Mouse (Mus musculus): ENCODE measurements around the gene Aqp12. TPM values are rescaled to one million over a fixed set of nuclear protein-coding genes. Genes with fewer than 3 reads are reported as not detected.

Gene Aqp12
- total and polyA plus RNA-seq, 3 experiments, result not detected

DNA sequence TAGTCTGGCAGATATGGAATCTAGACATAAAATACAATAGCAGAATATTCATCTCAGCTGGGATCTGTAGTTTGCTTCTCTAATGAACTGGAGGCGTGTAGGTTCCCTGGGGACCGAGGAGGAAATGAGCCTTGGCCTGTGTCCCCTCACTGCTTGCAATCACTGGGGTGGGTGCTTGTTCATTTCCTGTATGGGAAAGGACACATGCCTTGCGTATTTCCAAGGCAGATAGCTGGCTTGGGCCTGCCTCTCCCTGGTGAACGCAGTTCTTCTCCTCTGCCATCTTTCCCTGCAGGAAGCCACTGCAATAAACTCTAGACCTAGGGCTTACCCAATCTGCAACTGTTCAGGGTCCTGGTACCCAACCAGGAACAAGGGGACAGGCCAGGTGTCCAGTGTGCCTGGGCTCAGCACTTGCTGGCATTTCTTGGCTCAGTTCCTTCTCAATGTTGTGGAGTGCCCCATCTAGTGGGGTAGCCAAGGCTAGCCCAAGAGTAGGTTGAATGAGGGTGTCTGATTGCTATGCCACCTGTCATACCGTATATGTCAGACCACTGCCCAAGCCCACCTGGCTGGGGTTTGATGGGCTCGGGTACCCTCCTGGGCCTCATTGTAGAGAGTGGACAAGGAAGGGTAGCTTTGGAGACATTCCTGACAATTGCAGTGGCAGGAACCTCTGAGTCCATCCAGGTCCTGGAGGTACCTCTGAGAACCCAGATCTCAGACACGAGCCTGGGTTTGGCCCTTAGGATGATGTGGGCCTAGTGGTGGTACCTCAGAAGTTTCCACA lies 24.9 kb upstream of the Aqp12 start:
- Histone ChIP-seq H3K27ac (ENCODE audit: insufficient read depth, low read depth) (no peak overlapping the region), H3K4me3 (replicated peaks in 1 of 3; ENCODE audit: low read depth in 2 of 3, low read length in 2 of 3, poor library complexity in 1 of 3) (no peak overlapping the region), H3K9ac (ENCODE audit: insufficient read depth, low read depth) (no peak overlapping the region), H3K36me3 (replicated peaks in 1 of 2; ENCODE audit: control insufficient read depth in 1 of 2, insufficient read depth in 1 of 2, low read length in 1 of 2) (peaks cover 0 to 10% of the 10 kb centered on the region in 2 experiments), H3K9me3 (replicated peaks; ENCODE audit: low read length) (no peaks in the 10 kb centered on the region), H3K4me1 (ENCODE audit: control insufficient read depth in 1 of 2, insufficient read depth in 2 of 2) (peaks cover 17 to 67% of the 10 kb centered on the region in 2 experiments), H3K27me3 (replicated peaks) (no peaks in the 10 kb centered on the region), H3K4me2 (ENCODE audit: insufficient read depth, low read depth, poor library complexity, severe bottlenecking) (no peak overlapping the region), H3K79me2 (replicated peaks; ENCODE audit: control insufficient read depth, extremely low read depth, insufficient read depth, poor library complexity, severe bottlenecking) (no peaks in the 10 kb centered on the region)
- no peak for DNase-seq (ENCODE audit: extremely low read depth)
- dilution Hi-C loops (cut with MboI; ENCODE audit: extremely low pct_ligation_motif_present, extremely low pct_unique_long_range_greater_than_20kb, low sequenced_read_pairs) (no loop called here), in situ Hi-C loops (cut with MboI; ENCODE audit: low pct_ligation_motif_present, low pct_unique_long_range_greater_than_20kb, low sequenced_read_pairs) (no loop called here)
- TF ChIP-seq E2F4 (IDR thresholded peaks at IDR 0.05; ENCODE audit: insufficient replicate concordance, low read depth, low read length) (no peak), NRF1 (IDR thresholded peaks at IDR 0.05; ENCODE audit: low read depth, low read length) (no peak), NELFE (IDR thresholded peaks at IDR 0.05; ENCODE audit: low read depth, low read length) (no peak), CHD1 (IDR thresholded peaks at IDR 0.05; ENCODE audit: low read depth, low read length) (no peak), POLR2A (IDR thresholded peaks at IDR 0.05; ENCODE audit: low read depth, low read length) (no peak), CTCF (conservative IDR thresholded peaks at IDR 0.05 in 1 of 2, IDR thresholded peaks at IDR 0.05 in 1 of 2; ENCODE audit: low read depth in 2 of 2, low read length in 2 of 2) (no peak), ZC3H11A (IDR thresholded peaks at IDR 0.05; ENCODE audit: low read depth, low read length) (no peak), KAT2A (IDR thresholded peaks at IDR 0.05; ENCODE audit: insufficient replicate concordance, low read length) (no peak), SMC3 (IDR thresholded peaks at IDR 0.05; ENCODE audit: low read depth, low read length) (no peak), POLR2AphosphoS2 (IDR thresholded peaks at IDR 0.05; ENCODE audit: low read depth, low read length) (no peak), ZKSCAN1 (IDR thresholded peaks at IDR 0.05; ENCODE audit: borderline replicate concordance, low read depth, low read length) (no peak)

GRCm38 (mm10) chr1:92982931-92983605 lies 23.1 kb upstream of the Aqp12 start:
- H3K9me3 ChIP-seq (replicated peaks; ENCODE audit: low read length), result no peaks in the 10 kb centered on the region
- H3K79me2 ChIP-seq (replicated peaks; ENCODE audit: control insufficient read depth, extremely low read depth, insufficient read depth, poor library complexity, severe bottlenecking), result no peaks in the 10 kb centered on the region
- dilution Hi-C loops (cut with MboI; ENCODE audit: extremely low pct_ligation_motif_present, extremely low pct_unique_long_range_greater_than_20kb, low sequenced_read_pairs), result no loop called here

More at GRCm38 (mm10) chr1:92982931-92983605, 23.1 kb upstream of the Aqp12 start:
- no peak overlapping the region for H3K27ac ChIP-seq (ENCODE audit: insufficient read depth, low read depth)
- in situ Hi-C loops (cut with MboI; ENCODE audit: low pct_ligation_motif_present, low pct_unique_long_range_greater_than_20kb, low sequenced_read_pairs), result no loop called here
- no peak overlapping the region for H3K4me3 ChIP-seq (replicated peaks in 1 of 3; ENCODE audit: low read depth in 2 of 3, low read length in 2 of 3, poor library complexity in 1 of 3)
- no peaks in the 10 kb centered on the region for H3K27me3 ChIP-seq (replicated peaks)
- H3K4me2 ChIP-seq (ENCODE audit: insufficient read depth, low read depth, poor library complexity, severe bottlenecking), result no peak overlapping the region
- no peak for TF ChIP-seq E2F4 (IDR thresholded peaks at IDR 0.05; ENCODE audit: insufficient replicate concordance, low read depth, low read length)
- TF ChIP-seq TCF12 (IDR thresholded peaks at IDR 0.05; ENCODE audit: low read depth, low read length), result no peak
- no peak for TF ChIP-seq JUN (IDR thresholded peaks at IDR 0.05; ENCODE audit: insufficient read depth, low read depth, low read length)
- TF ChIP-seq MAZ (IDR thresholded peaks at IDR 0.05; ENCODE audit: low read depth, low read length), result no peak
- TF ChIP-seq RCOR1 (conservative IDR thresholded peaks at IDR 0.05; ENCODE audit: low read depth, low read length), result no peak
- no peak for TF ChIP-seq IRF4 (IDR thresholded peaks at IDR 0.05; ENCODE audit: low read depth, low read length)
- no peak for TF ChIP-seq ZNF384 (IDR thresholded peaks at IDR 0.05; ENCODE audit: low read depth, low read length)
- TF ChIP-seq TBP (conservative IDR thresholded peaks at IDR 0.05; ENCODE audit: low read depth, low read length), result no peak
- no peak for TF ChIP-seq JUND (conservative IDR thresholded peaks at IDR 0.05; ENCODE audit: low read depth, low read length)
- no peak for TF ChIP-seq MXI1 (IDR thresholded peaks at IDR 0.05; ENCODE audit: low read depth, low read length)
- no peak for DNase-seq (ENCODE audit: extremely low read depth)
- no peak overlapping the region for H3K9ac ChIP-seq (ENCODE audit: insufficient read depth, low read depth)
- peaks cover 0 to 10% of the 10 kb centered on the region in 2 experiments for H3K36me3 ChIP-seq (replicated peaks in 1 of 2; ENCODE audit: control insufficient read depth in 1 of 2, insufficient read depth in 1 of 2, low read length in 1 of 2)
- peaks cover 2 to 48% of the 10 kb centered on the region in 2 experiments; a peak in 3 of 4 replicates for H3K4me1 ChIP-seq (ENCODE audit: control insufficient read depth in 1 of 2, insufficient read depth in 2 of 2)

Measured in CH12.LX (cell line).